Mouse (Mus musculus) liver, embryonic 16.5 days (tissue): ENCODE measurements around the gene Rgs3. TPM values are rescaled to one million over a fixed set of nuclear protein-coding genes. Genes with fewer than 3 reads are reported as not detected.

Source experiments
- ATAC-seq: fragments of 200-750 bp; cut with Nextera tagmentation; 2 replicates; pipeline ENCODE4 v1.8.0; 2017; ENCODE audit warnings: low read depth, mild to moderate bottlenecking, moderate number of reproducible peaks, moderate library complexity
- H3K27ac ChIP-seq: fragments of 300-500 bp; sonication (generic); 2 replicates; pipeline ENCODE4 v1.5.1; 2014; ENCODE audit warnings: mild to moderate bottlenecking, low read length
- H3K27me3 ChIP-seq: fragments of 300-500 bp; sonication (generic); 2 replicates; pipeline ENCODE4 v1.6.1; 2014; ENCODE audit warnings: low read depth, low read length, mixed read lengths; ENCODE audit not compliant: control insufficient read depth, insufficient read depth
- H3K36me3 ChIP-seq: fragments of 300-500 bp; sonication (generic); 2 replicates; pipeline ENCODE4 v1.6.1; 2014; ENCODE audit warnings: mild to moderate bottlenecking; ENCODE audit not compliant: control insufficient read depth, insufficient read depth
- H3K4me1 ChIP-seq: fragments of 300-500 bp; sonication (generic); 2 replicates; pipeline ENCODE4 v1.6.1; 2014; ENCODE audit warnings: low read depth, low read length, mixed read lengths; ENCODE audit not compliant: control insufficient read depth
- H3K4me2 ChIP-seq: fragments of 300-500 bp; sonication (generic); 2 replicates; pipeline ENCODE4 v1.6.1; 2014; ENCODE audit warnings: low read depth, low read length, mixed read lengths
- H3K4me3 ChIP-seq: fragments of 300-500 bp; sonication (generic); 2 replicates; pipeline ENCODE4 v1.5.1; 2014; ENCODE audit warnings: low read depth, mild to moderate bottlenecking, low read length
- H3K9ac ChIP-seq: fragments of 300-500 bp; sonication (generic); 2 replicates; pipeline ENCODE4 v1.6.1; 2014; ENCODE audit warnings: low read depth, low read length
- H3K9me3 ChIP-seq: fragments of 300-500 bp; sonication (generic); replicated peaks from 2 replicates; pipeline ENCODE4 v1.6.1; 2016; ENCODE audit warnings: low read length; ENCODE audit not compliant: control insufficient read depth
- WGBS: fragments of 180-500 bp; shearing (Covaris S2); extraction: QIAGEN DNeasy Blood & Tissue Kit; methylation state at CpG from one replicate; pipeline ENCODE4 v1.1.7; 2014; ENCODE audit not compliant: insufficient replicate concordance; 5-methylcytosine and 5-hydroxymethylcytosine counted together
- polyA plus RNA-seq: library from polyadenylated mRNA; unstranded; fragments of >200 nt; fragmentation: Nextera tagmentation; extraction: Ambion mirVana; gene quantifications from 2 replicates; pipeline ENCODE4 v1.2.1, GENCODE M21; 2015

Rgs3 gene
- polyA plus RNA-seq, 1 experiment from 2014 or later = 7.0 TPM

DNA sequence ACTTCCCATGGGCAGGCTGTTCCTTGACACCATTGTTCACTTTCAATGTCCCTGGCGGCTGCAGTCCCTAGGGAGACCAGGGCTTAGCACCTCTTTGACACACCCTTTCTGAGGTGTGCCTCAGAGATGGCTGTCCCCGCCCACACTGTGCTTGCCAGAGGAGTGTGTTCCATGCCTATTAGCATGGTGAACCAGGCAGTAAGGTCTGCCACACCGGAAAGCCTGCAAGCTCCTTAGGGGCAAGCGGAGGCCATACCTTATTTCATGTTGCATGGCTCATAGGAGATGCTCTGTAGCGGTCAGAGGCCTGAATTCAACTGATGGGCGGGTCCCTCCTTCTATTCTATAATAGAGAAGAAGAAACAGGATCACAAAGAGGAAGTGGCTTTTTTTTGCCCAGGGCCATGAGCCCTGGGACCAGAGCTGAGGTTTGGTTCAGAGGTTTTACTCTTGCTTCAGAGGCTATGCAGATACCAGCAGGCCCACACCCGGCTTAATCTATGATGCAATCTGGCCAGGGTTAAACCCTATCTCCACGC is 101.7 kb downstream of the Rgs3 start:
- H3K9ac ChIP-seq = no peak overlapping the region
- H3K36me3 ChIP-seq = no peaks in the 10 kb centered on the region
- peaks cover 2% of the 10 kb centered on the region for H3K4me1 ChIP-seq
- ATAC-seq = peak; percentile 56
- H3K4me3 ChIP-seq = no peak overlapping the region
- H3K9me3 ChIP-seq = no peaks in the 10 kb centered on the region
- no peaks in the 10 kb centered on the region for H3K27me3 ChIP-seq
- WGBS = 24% methylated on average over 8 of the region's 8 CpGs
- H3K4me2 ChIP-seq = no peak overlapping the region
- no peak overlapping the region for H3K27ac ChIP-seq

GRCm38 (mm10) chr4:62663348-62663747 is 103.7 kb downstream of the Rgs3 start:
- H3K4me1 ChIP-seq = peaks cover 2% of the 10 kb centered on the region
- no peak overlapping the region for H3K9ac ChIP-seq
- peak overlapping the region; percentile 54 for H3K27ac ChIP-seq
- no peak overlapping the region for H3K4me3 ChIP-seq
- H3K27me3 ChIP-seq = no peaks in the 10 kb centered on the region
- no peaks in the 10 kb centered on the region for H3K36me3 ChIP-seq
- H3K9me3 ChIP-seq = no peaks in the 10 kb centered on the region
- peak; percentile 25 for ATAC-seq
- H3K4me2 ChIP-seq = no peak overlapping the region
- 3% methylated on average over 6 of the region's 6 CpGs for WGBS

GRCm38 (mm10) chr4:62665842-62666241 is 106.2 kb downstream of the Rgs3 start:
- Histone ChIP-seq H3K9ac (no peak overlapping the region), H3K4me1 (peaks cover 2% of the 10 kb centered on the region), H3K4me3 (no peak overlapping the region), H3K27me3 (no peaks in the 10 kb centered on the region), H3K36me3 (no peaks in the 10 kb centered on the region), H3K27ac (no peak overlapping the region), H3K4me2 (no peak overlapping the region), H3K9me3 (no peaks in the 10 kb centered on the region)
- 62% methylated on average over 2 of the region's 2 CpGs for WGBS
- ATAC-seq = no peak

GRCm38 (mm10) chr4:62668666-62669065 is 109.0 kb downstream of the Rgs3 start:
- no peak overlapping the region for H3K4me2 ChIP-seq
- no peak overlapping the region for H3K9ac ChIP-seq
- H3K4me1 ChIP-seq = no peaks in the 10 kb centered on the region
- H3K36me3 ChIP-seq = no peaks in the 10 kb centered on the region
- H3K27ac ChIP-seq = no peak overlapping the region
- no peaks in the 10 kb centered on the region for H3K9me3 ChIP-seq
- no peak overlapping the region for H3K4me3 ChIP-seq
- peaks cover 4% of the 10 kb centered on the region; the same call in 1 of the 2 replicates for H3K27me3 ChIP-seq
- 60% methylated on average over 8 of the region's 8 CpGs for WGBS
- ATAC-seq = no peak

DNA sequence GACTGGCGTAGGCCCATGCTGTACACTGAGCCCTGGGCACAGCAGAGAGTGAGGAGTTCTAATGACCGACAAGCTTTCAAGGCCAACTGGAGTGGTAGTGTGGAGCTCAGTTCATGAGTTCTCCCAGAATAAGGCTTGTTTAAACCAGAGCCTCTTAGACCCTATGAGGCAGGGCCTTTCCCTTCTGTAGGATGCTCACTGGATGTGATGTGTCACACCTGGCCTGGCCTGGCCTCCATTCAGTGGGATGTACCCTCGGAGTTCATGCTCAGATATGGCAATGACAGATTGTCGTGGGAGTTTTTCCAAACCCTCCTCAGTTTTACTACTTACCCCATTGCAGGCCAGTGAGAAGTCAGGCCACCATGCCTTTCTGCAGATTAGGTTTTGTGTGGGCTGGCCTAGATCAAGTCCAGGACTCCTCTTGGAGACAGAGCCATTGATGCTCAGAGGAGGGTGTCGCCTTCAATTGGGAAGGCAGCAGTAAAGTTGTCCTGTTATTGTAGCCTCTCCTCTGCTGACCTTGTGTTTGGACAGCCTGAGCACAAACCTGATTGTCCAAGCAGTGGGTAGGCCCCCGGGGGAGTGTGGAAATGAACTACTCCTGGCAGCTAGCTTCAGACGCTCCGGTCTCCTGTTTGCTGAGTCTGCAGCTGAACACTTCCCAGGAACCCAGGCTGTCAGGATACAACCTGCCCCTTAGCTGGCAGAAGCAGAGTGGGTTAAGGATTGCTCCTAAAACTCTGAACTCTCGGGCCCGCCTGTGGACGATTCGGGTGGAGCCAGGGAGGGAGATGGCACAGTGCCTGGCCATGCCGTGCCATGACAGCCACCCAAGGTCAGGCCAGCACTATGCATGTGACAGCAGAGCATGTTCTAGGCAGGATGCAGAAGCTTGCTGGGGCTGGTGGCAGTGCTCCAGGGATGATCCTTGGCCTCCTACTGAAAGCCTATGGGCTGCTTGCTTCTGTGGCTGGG is 109.7 kb downstream of the Rgs3 start:
- no peak for ATAC-seq
- WGBS = 64% methylated on average over 13 of the region's 13 CpGs
- no peak overlapping the region for H3K27ac ChIP-seq
- H3K4me3 ChIP-seq = no peak overlapping the region
- no peaks in the 10 kb centered on the region for H3K4me1 ChIP-seq
- peaks cover 8% of the 10 kb centered on the region for H3K27me3 ChIP-seq
- no peak overlapping the region for H3K4me2 ChIP-seq
- H3K36me3 ChIP-seq = no peaks in the 10 kb centered on the region
- no peak overlapping the region for H3K9ac ChIP-seq
- H3K9me3 ChIP-seq = no peaks in the 10 kb centered on the region

- Histone ChIP-seq H3K9ac (no peak overlapping the region), H3K4me2 (peak overlapping the region; percentile 33; the same call in 1 of the 2 replicates), H3K36me3 (no peaks in the 10 kb centered on the region), H3K9me3 (no peaks in the 10 kb centered on the region), H3K27me3 (peaks cover 11% of the 10 kb centered on the region), H3K27ac (no peak overlapping the region), H3K4me3 (peak overlapping the region; percentile 14; the same call in 1 of the 2 replicates), H3K4me1 (no peaks in the 10 kb centered on the region)
- peak; percentile 19; the same call in 1 of the 2 replicates for ATAC-seq
- 15% methylated on average over 9 of the region's 9 CpGs for WGBS
These were observed 113.9 kb downstream of the Rgs3 start for GRCm38 (mm10) chr4:62673531-62674030.

- no peaks in the 10 kb centered on the region for H3K4me1 ChIP-seq
- H3K27me3 ChIP-seq = peaks cover 11% of the 10 kb centered on the region
- peak overlapping the region; percentile 47 for H3K4me3 ChIP-seq
- no peaks in the 10 kb centered on the region for H3K9me3 ChIP-seq
- H3K36me3 ChIP-seq = no peaks in the 10 kb centered on the region
- H3K4me2 ChIP-seq = peak overlapping the region; percentile 33; the same call in 1 of the 2 replicates
- no peak; the same call in 1 of the 2 replicates for ATAC-seq
- no peak overlapping the region for H3K9ac ChIP-seq
- WGBS = 7% methylated on average over 30 of the region's 30 CpGs
- H3K27ac ChIP-seq = no peak overlapping the region
These were observed 114.7 kb downstream of the Rgs3 start for GRCm38 (mm10) chr4:62674031-62674995.

DNA sequence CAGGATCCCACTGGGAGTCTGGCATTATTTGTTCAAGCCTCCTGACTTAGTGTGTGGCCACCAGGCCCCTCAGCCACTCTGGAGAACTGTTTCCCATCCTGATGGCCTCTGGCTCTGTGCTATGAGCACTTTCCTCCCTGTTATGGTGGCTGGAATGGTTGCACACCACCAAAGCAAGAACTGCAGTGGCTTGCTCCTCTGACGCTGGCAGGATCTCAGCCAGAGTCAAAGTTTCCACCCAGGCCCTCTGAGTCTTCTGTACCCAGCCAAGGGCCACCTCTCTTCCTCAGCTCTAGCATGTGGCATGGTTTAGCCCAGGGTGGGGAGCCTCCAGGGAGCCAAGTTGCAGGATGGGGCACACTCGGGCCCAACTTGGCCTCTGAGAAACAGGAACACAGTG is 115.7 kb downstream of the Rgs3 start:
- no peak overlapping the region for H3K9ac ChIP-seq
- no peaks in the 10 kb centered on the region for H3K36me3 ChIP-seq
- no peak overlapping the region for H3K4me2 ChIP-seq
- no peaks in the 10 kb centered on the region for H3K9me3 ChIP-seq
- H3K27me3 ChIP-seq = peaks cover 11% of the 10 kb centered on the region
- no peak overlapping the region for H3K27ac ChIP-seq
- no peak overlapping the region for H3K4me3 ChIP-seq
- 59% methylated on average over 2 of the region's 2 CpGs for WGBS
- ATAC-seq = no peak
- H3K4me1 ChIP-seq = no peaks in the 10 kb centered on the region
